Mouse (Mus musculus) hindbrain, embryonic 12.5 days (tissue): ENCODE measurements around the gene Nkd2. TPM values are rescaled to one million over a fixed set of nuclear protein-coding genes. Genes with fewer than 3 reads are reported as not detected.

Experiments
- ATAC-seq: fragments of 200-750 bp; cut with Nextera tagmentation; 2 replicates; pipeline ENCODE4 v1.8.0; 2017; ENCODE audit warnings: moderate TSS enrichment; ENCODE audit not compliant: low FRiP score
- H3K27ac ChIP-seq: fragments of 300-500 bp; sonication (generic); 2 replicates; pipeline ENCODE4 v1.5.1; 2016; ENCODE audit warnings: mild to moderate bottlenecking
- H3K27me3 ChIP-seq: fragments of 300-500 bp; sonication (generic); 2 replicates; pipeline ENCODE4 v1.6.1; 2016; ENCODE audit warnings: mild to moderate bottlenecking
- H3K36me3 ChIP-seq: fragments of 300-500 bp; sonication (generic); 2 replicates; pipeline ENCODE4 v1.6.1; 2016; ENCODE audit warnings: mild to moderate bottlenecking
- H3K4me1 ChIP-seq: fragments of 300-500 bp; sonication (generic); 2 replicates; pipeline ENCODE4 v1.6.1; 2016
- H3K4me2 ChIP-seq: fragments of 300-500 bp; sonication (generic); replicated peaks from 2 replicates; pipeline ENCODE4 v1.6.1; 2016; ENCODE audit warnings: mild to moderate bottlenecking
- H3K4me3 ChIP-seq: fragments of 300-500 bp; sonication (generic); 2 replicates; pipeline ENCODE4 v1.5.1; 2016; ENCODE audit warnings: mild to moderate bottlenecking
- H3K9ac ChIP-seq: fragments of 300-500 bp; sonication (generic); 2 replicates; pipeline ENCODE4 v1.6.1; 2016; ENCODE audit warnings: mild to moderate bottlenecking, moderate library complexity
- H3K9me3 ChIP-seq: fragments of 300-500 bp; sonication (generic); replicated peaks from 2 replicates; pipeline ENCODE4 v1.6.1; 2016; ENCODE audit warnings: mild to moderate bottlenecking
- WGBS: fragments of 180-500 bp; shearing (Covaris S2); methylation state at CpG from one replicate; pipeline ENCODE4 v1.1.7; 2016; 5-methylcytosine and 5-hydroxymethylcytosine counted together
- polyA plus RNA-seq: library from polyadenylated mRNA; unstranded; fragments of >200 nt; fragmentation: Nextera tagmentation; extraction: Ambion mirVana; gene quantifications from 2 replicates; pipeline ENCODE4 v1.2.1, GENCODE M21; 2016

Nkd2 gene
- polyA plus RNA-seq, 1 experiment from 2014 or later = 14.3 TPM

- no peak for ATAC-seq
- Histone ChIP-seq H3K4me3 (no peak overlapping the region), H3K9ac (no peak overlapping the region), H3K9me3 (no peaks in the 10 kb centered on the region), H3K4me1 (no peaks in the 10 kb centered on the region), H3K4me2 (no peak overlapping the region), H3K27ac (no peak overlapping the region), H3K36me3 (peaks cover 85% of the 10 kb centered on the region), H3K27me3 (no peaks in the 10 kb centered on the region)
- 94% methylated on average over 3 of the region's 3 CpGs for whole genome bisulfite sequencing
Observed at GRCm38 (mm10) chr13:73812936-73813335, 34.5 kb downstream of the Nkd2 start.

GRCm38 (mm10) chr13:73804914-73805313 lies 42.5 kb downstream of the Nkd2 start:
- Histone ChIP-seq H3K27ac (no peak overlapping the region), H3K9me3 (no peaks in the 10 kb centered on the region), H3K4me1 (no peaks in the 10 kb centered on the region), H3K4me3 (no peak overlapping the region), H3K4me2 (no peak overlapping the region), H3K9ac (no peak overlapping the region), H3K36me3 (peaks cover 84% of the 10 kb centered on the region), H3K27me3 (no peaks in the 10 kb centered on the region)
- WGBS = 98% methylated on average over 5 of the region's 5 CpGs
- ATAC-seq = no peak

GRCm38 (mm10) chr13:73803450-73804178 lies 43.8 kb downstream of the Nkd2 start:
- H3K4me1 ChIP-seq = no peaks in the 10 kb centered on the region
- H3K4me2 ChIP-seq = no peak overlapping the region
- H3K4me3 ChIP-seq = no peak overlapping the region
- H3K9me3 ChIP-seq = no peaks in the 10 kb centered on the region
- H3K27ac ChIP-seq = no peak overlapping the region
- 88% methylated on average over 8 of the region's 8 CpGs for WGBS
- H3K9ac ChIP-seq = no peak overlapping the region
- peaks cover 83% of the 10 kb centered on the region for H3K36me3 ChIP-seq
- ATAC-seq = no peak
- no peaks in the 10 kb centered on the region for H3K27me3 ChIP-seq

- 85% methylated on average over 5 of the region's 5 CpGs for WGBS
- Histone ChIP-seq H3K4me1 (no peaks in the 10 kb centered on the region), H3K9ac (no peak overlapping the region), H3K36me3 (peaks cover 94% of the 10 kb centered on the region), H3K9me3 (no peaks in the 10 kb centered on the region), H3K27me3 (no peaks in the 10 kb centered on the region), H3K4me2 (no peak overlapping the region), H3K27ac (no peak overlapping the region), H3K4me3 (no peak overlapping the region)
- no peak for ATAC-seq
Observed at GRCm38 (mm10) chr13:73799110-73799509, 48.3 kb downstream of the Nkd2 start.

- no peak for ATAC-seq
- H3K27ac ChIP-seq = no peak overlapping the region
- H3K9ac ChIP-seq = no peak overlapping the region
- H3K4me3 ChIP-seq = no peak overlapping the region
- H3K27me3 ChIP-seq = no peaks in the 10 kb centered on the region
- H3K9me3 ChIP-seq = no peaks in the 10 kb centered on the region
- no peaks in the 10 kb centered on the region for H3K4me1 ChIP-seq
- H3K36me3 ChIP-seq = peaks cover 89% of the 10 kb centered on the region
- WGBS = 94% methylated on average over 5 of the region's 5 CpGs
- H3K4me2 ChIP-seq = no peak overlapping the region
Observed at GRCm38 (mm10) chr13:73793171-73793570, 54.3 kb downstream of the Nkd2 start.

GRCm38 (mm10) chr13:73792176-73792575 lies 55.3 kb downstream of the Nkd2 start:
- Histone ChIP-seq H3K36me3 (peaks cover 86% of the 10 kb centered on the region), H3K9ac (no peak overlapping the region), H3K27ac (no peak overlapping the region), H3K9me3 (no peaks in the 10 kb centered on the region), H3K27me3 (no peaks in the 10 kb centered on the region), H3K4me3 (no peak overlapping the region), H3K4me1 (no peaks in the 10 kb centered on the region), H3K4me2 (no peak overlapping the region)
- WGBS = 97% methylated on average over 4 of the region's 4 CpGs
- ATAC-seq = no peak

GRCm38 (mm10) chr13:73782486-73782885 lies 64.9 kb downstream of the Nkd2 start:
- H3K36me3 ChIP-seq = peaks cover 27% of the 10 kb centered on the region
- ATAC-seq = no peak
- H3K9me3 ChIP-seq = no peaks in the 10 kb centered on the region
- no peak overlapping the region for H3K4me3 ChIP-seq
- no peak overlapping the region for H3K4me2 ChIP-seq
- H3K4me1 ChIP-seq = peaks cover 3% of the 10 kb centered on the region; the same call in 1 of the 2 replicates
- H3K9ac ChIP-seq = no peak overlapping the region
- WGBS = 48% methylated on average over 5 of the region's 5 CpGs
- no peak overlapping the region for H3K27ac ChIP-seq
- H3K27me3 ChIP-seq = no peaks in the 10 kb centered on the region

GRCm38 (mm10) chr13:73777578-73777977 lies 69.9 kb downstream of the Nkd2 start:
- no peaks in the 10 kb centered on the region for H3K27me3 ChIP-seq
- H3K27ac ChIP-seq = no peak overlapping the region
- no peak for ATAC-seq
- H3K36me3 ChIP-seq = no peaks in the 10 kb centered on the region
- no peak overlapping the region for H3K9ac ChIP-seq
- no peak overlapping the region for H3K4me3 ChIP-seq
- peaks cover 11% of the 10 kb centered on the region for H3K4me1 ChIP-seq
- no peaks in the 10 kb centered on the region for H3K9me3 ChIP-seq
- whole genome bisulfite sequencing = 81% methylated on average over 3 of the region's 3 CpGs
- H3K4me2 ChIP-seq = no peak overlapping the region

- ATAC-seq = no peak
- 84% methylated on average over 4 of the region's 4 CpGs for WGBS
- Histone ChIP-seq H3K27me3 (no peaks in the 10 kb centered on the region), H3K9me3 (no peaks in the 10 kb centered on the region), H3K9ac (no peak overlapping the region), H3K4me2 (no peak overlapping the region), H3K4me3 (no peak overlapping the region), H3K4me1 (peaks cover 20% of the 10 kb centered on the region), H3K27ac (no peak overlapping the region), H3K36me3 (no peaks in the 10 kb centered on the region)
Observed at GRCm38 (mm10) chr13:73775786-73776185, 71.6 kb downstream of the Nkd2 start.

- H3K9ac ChIP-seq = no peak overlapping the region
- no peaks in the 10 kb centered on the region for H3K9me3 ChIP-seq
- no peak overlapping the region for H3K4me2 ChIP-seq
- no peak for ATAC-seq
- 74% methylated on average over 4 of the region's 4 CpGs for WGBS
- H3K27ac ChIP-seq = no peak overlapping the region
- H3K4me1 ChIP-seq = peaks cover 34% of the 10 kb centered on the region
- no peaks in the 10 kb centered on the region for H3K36me3 ChIP-seq
- H3K27me3 ChIP-seq = no peaks in the 10 kb centered on the region
- no peak overlapping the region for H3K4me3 ChIP-seq
Observed at GRCm38 (mm10) chr13:73773519-73774205, 73.8 kb downstream of the Nkd2 start.

GRCm38 (mm10) chr13:73772655-73773054 lies 74.8 kb downstream of the Nkd2 start:
- no peak for ATAC-seq
- Histone ChIP-seq H3K36me3 (0 out of 2 replicates have a peak, but pooled peaks cover 2% of the 10 kb centered on the region), H3K4me2 (no peak overlapping the region), H3K4me1 (peaks cover 43% of the 10 kb centered on the region), H3K27me3 (no peaks in the 10 kb centered on the region), H3K9ac (no peak overlapping the region), H3K9me3 (no peaks in the 10 kb centered on the region), H3K27ac (0 out of 2 replicates have a peak overlapping the region, but pooled peaks have one; percentile 46), H3K4me3 (no peak overlapping the region)
- 53% methylated on average over 2 of the region's 2 CpGs for WGBS

- WGBS = 44% methylated on average over 3 of the region's 3 CpGs
- H3K27ac ChIP-seq = no peak overlapping the region
- H3K4me1 ChIP-seq = peaks cover 56% of the 10 kb centered on the region
- no peaks in the 10 kb centered on the region for H3K27me3 ChIP-seq
- H3K36me3 ChIP-seq = 0 out of 2 replicates have a peak, but pooled peaks cover 2% of the 10 kb centered on the region
- H3K4me2 ChIP-seq = no peak overlapping the region
- no peaks in the 10 kb centered on the region for H3K9me3 ChIP-seq
- no peak for ATAC-seq
- no peak overlapping the region for H3K9ac ChIP-seq
- no peak overlapping the region for H3K4me3 ChIP-seq
Observed at GRCm38 (mm10) chr13:73771131-73771530, 76.3 kb downstream of the Nkd2 start.
